24 mouse cellular contexts compared by ENCODE assay signal in the genomic region with DNA sequence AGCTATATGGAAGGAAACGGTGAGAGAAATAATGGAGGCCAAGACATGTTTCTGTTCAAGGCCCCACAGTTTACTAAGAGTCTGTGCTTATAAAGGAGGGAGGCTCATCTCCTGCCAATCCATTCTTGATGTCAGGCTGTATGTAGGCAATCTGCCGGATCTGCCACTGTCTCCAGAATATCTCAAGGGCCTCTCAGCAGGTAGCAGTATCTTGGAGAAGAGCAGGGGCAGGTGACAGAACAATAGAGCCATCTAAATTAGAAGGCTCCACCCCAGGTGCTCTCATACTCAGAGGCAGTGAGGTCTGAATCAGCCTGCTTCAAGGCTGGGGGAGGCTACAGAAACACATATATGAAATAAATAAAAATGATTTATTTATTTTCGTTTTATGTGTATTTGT.
"Had no signal": no experiment of that assay in that cellular context is flagged by ENCODE, and none has a peak within 500 bp of the region (broad histone marks: within the 10 kb centered on the region; RNA-seq: fewer than 3 reads in every experiment).

No protein-coding gene starts in this region.

- ATAC-seq: hindbrain, postnatal 0 days; inflammation-experienced regulatory T-cells, adult 6 months; intestine, embryonic 15.5 days; intestine, postnatal 0 days; liver, embryonic 12.5 days had no signal

- H3K9ac ChIP-seq: heart, embryonic 12.5 days; hindbrain, embryonic 13.5 days; hindbrain, embryonic 15.5 days; intestine, embryonic 15.5 days; limb, embryonic 13.5 days; limb, embryonic 15.5 days; liver, embryonic 12.5 days; liver, embryonic 14.5 days had no signal

- H3K27ac ChIP-seq: gastrocnemius, adult 2 months; heart, embryonic 10.5 days; hindbrain, embryonic 13.5 days; hindbrain, embryonic 15.5 days; hindbrain, postnatal 0 days; intestine, embryonic 15.5 days; limb, embryonic 13.5 days; limb, embryonic 15.5 days; liver, embryonic 12.5 days; liver, embryonic 14.5 days had no signal

- H3K9me3 ChIP-seq: heart, embryonic 10.5 days; heart, embryonic 12.5 days; hindbrain, embryonic 13.5 days; hindbrain, embryonic 15.5 days; intestine, embryonic 15.5 days; limb, embryonic 13.5 days; limb, embryonic 15.5 days; liver, embryonic 12.5 days had no signal

- H3K27me3 ChIP-seq: heart, embryonic 12.5 days; hindbrain, embryonic 13.5 days; hindbrain, embryonic 15.5 days; intestine, embryonic 15.5 days; limb, embryonic 13.5 days; limb, embryonic 15.5 days; liver, embryonic 12.5 days had no signal

- H3K4me2 ChIP-seq: heart, embryonic 12.5 days; hindbrain, embryonic 13.5 days; hindbrain, embryonic 15.5 days; intestine, embryonic 15.5 days; limb, embryonic 13.5 days; limb, embryonic 15.5 days; liver, embryonic 12.5 days had no signal

- DNase-seq: gastrocnemius, adult 2 months; gastrocnemius, postnatal 10 days; gastrocnemius, postnatal 36 days; heart, adult 11 months; heart, postnatal 10 days; kidney, adult 18-20 months; kidney, adult 8-10 months; kidney, postnatal 14 days; kidney, postnatal 36 days; layer of hippocampus, adult 9-11 months; layer of hippocampus, postnatal 36 days; left cerebral cortex, postnatal 4 days had no signal

- H3K4me3 ChIP-seq: gastrocnemius, adult 2 months; heart, embryonic 10.5 days; heart, embryonic 12.5 days; hindbrain, embryonic 13.5 days; hindbrain, embryonic 15.5 days; intestine, embryonic 15.5 days; limb, embryonic 13.5 days; limb, embryonic 15.5 days; liver, embryonic 12.5 days had no signal

- H3K36me3 ChIP-seq: heart, embryonic 10.5 days; heart, embryonic 12.5 days; hindbrain, embryonic 13.5 days; hindbrain, embryonic 15.5 days; intestine, embryonic 15.5 days; limb, embryonic 13.5 days; limb, embryonic 15.5 days; liver, embryonic 12.5 days had no signal
